Mouse (Mus musculus) liver, embryonic 15.5 days (tissue): ENCODE measurements around the gene Cacna1d. TPM values are rescaled to one million over a fixed set of nuclear protein-coding genes. Genes with fewer than 3 reads are reported as not detected.

ENCODE experiments used
- ATAC-seq: fragments of 200-750 bp; cut with Nextera tagmentation; 2 replicates; pipeline ENCODE4 v1.8.0; 2017; ENCODE audit warnings: moderate number of reproducible peaks, mild to moderate bottlenecking, moderate library complexity; ENCODE audit not compliant: insufficient read depth
- H3K27ac ChIP-seq: fragments of 300-500 bp; sonication (generic); replicated peaks from 2 replicates; pipeline ENCODE4 v1.5.1; 2015; ENCODE audit warnings: mild to moderate bottlenecking, inconsistent platforms
- H3K27me3 ChIP-seq: fragments of 300-500 bp; sonication (generic); 2 replicates; pipeline ENCODE4 v1.6.1; 2015; ENCODE audit warnings: mild to moderate bottlenecking, inconsistent platforms
- H3K36me3 ChIP-seq: fragments of 300-500 bp; sonication (generic); replicated peaks from 2 replicates; pipeline ENCODE4 v1.6.1; 2015; ENCODE audit warnings: moderate library complexity, mild to moderate bottlenecking, inconsistent platforms
- H3K4me1 ChIP-seq: fragments of 300-500 bp; sonication (generic); replicated peaks from 2 replicates; pipeline ENCODE4 v1.6.1; 2015; ENCODE audit warnings: inconsistent platforms
- H3K4me2 ChIP-seq: fragments of 300-500 bp; sonication (generic); 2 replicates; pipeline ENCODE4 v1.6.1; 2015; ENCODE audit warnings: moderate library complexity, mild to moderate bottlenecking, inconsistent platforms
- H3K4me3 ChIP-seq: fragments of 300-500 bp; sonication (generic); replicated peaks from 2 replicates; pipeline ENCODE4 v1.5.1; 2015; ENCODE audit warnings: mild to moderate bottlenecking, inconsistent platforms
- H3K9ac ChIP-seq: fragments of 300-500 bp; sonication (generic); 2 replicates; pipeline ENCODE4 v1.6.1; 2015; ENCODE audit warnings: moderate library complexity, mild to moderate bottlenecking, inconsistent platforms
- H3K9me3 ChIP-seq: fragments of 300-500 bp; sonication (generic); replicated peaks from 2 replicates; pipeline ENCODE4 v1.6.1; 2016; ENCODE audit warnings: inconsistent platforms
- WGBS: fragments of 180-500 bp; shearing (Covaris S2); methylation state at CpG from one replicate; pipeline ENCODE4 v1.1.7; 2015; ENCODE audit warnings: mixed read lengths; ENCODE audit not compliant: insufficient replicate concordance; 5-methylcytosine and 5-hydroxymethylcytosine counted together
- polyA plus RNA-seq: library from polyadenylated mRNA; unstranded; fragments of >200 nt; fragmentation: Nextera tagmentation; extraction: Ambion mirVana; gene quantifications from 2 replicates; pipeline ENCODE4 v1.2.1, GENCODE M21; 2015

Cacna1d gene
- polyA plus RNA-seq, 1 experiment from 2014 or later: 0.17 TPM

DNA sequence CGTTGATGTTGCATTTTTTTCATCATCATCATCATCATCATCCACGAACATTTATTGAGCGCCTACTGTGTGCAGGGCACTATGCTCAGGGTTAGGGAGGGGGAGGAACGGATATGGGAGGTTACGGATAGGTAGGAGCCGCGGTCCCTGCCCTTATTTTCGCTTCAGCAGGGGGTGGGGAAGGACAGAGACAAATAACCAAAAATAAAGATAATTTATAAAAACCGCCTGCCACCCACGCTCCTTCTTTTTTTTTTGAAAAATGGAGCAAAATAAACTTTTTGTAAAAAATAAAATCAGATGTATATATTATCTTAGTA lies 138.3 kb downstream of the Cacna1d start:
- 3% methylated on average over 10 of the region's 10 CpGs for WGBS
- Histone ChIP-seq H3K9me3 (no peaks in the 10 kb centered on the region), H3K27me3 (peaks cover 79% of the 10 kb centered on the region), H3K4me1 (0 out of 2 replicates have a peak, but pooled peaks cover 7% of the 10 kb centered on the region), H3K9ac (no peak overlapping the region), H3K27ac (no peak overlapping the region), H3K4me3 (peak overlapping the region; percentile 17; the same call in 1 of the 2 replicates), H3K36me3 (no peaks in the 10 kb centered on the region), H3K4me2 (peak overlapping the region; percentile 67)
- no peak for ATAC-seq

DNA sequence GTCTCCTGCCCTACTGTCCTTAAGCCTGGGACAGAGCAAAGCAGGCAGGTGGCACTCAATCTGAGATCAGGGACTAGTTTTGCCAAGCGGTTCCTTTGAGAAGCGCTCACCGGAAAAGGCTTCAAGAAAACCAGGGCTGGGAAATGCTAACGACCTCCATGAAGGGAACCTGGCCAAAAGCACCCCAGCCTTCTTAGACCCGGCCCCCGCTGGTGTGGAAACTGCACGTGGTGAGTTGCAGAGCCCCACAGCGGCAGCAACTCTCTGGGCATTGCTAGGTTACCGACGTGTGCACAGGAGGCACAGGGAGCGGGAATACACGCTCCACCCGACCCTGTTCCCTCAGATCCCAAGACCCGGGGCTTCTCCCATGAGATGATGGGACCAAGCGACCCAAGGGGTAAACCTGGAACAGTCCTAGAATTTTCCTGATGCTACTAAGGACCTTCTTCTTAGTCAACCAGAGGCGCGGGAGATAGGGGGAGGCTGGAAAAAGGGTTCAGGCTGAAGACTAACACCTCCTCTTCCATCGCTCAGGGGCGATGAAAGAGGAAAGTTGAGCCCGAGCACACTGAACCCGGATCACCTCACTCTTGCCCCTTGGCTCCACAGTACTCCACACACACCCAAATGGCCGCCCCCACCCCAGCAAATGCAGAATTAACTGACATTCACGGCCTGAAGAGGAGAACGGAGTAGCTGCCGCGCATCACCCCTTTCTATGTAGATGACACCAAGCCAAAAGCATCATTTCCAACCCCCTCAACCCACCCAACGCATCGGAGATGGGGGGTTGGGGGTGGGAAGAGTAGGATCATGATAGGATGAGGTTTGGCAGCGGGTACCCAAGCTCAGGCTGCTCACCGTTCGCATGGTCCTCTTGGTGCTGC lies 138.9 kb downstream of the Cacna1d start:
- 2% methylated on average over 31 of the region's 31 CpGs for WGBS
- no peak overlapping the region for H3K9ac ChIP-seq
- H3K9me3 ChIP-seq: no peaks in the 10 kb centered on the region
- H3K4me1 ChIP-seq: 0 out of 2 replicates have a peak, but pooled peaks cover 7% of the 10 kb centered on the region
- no peak for ATAC-seq
- no peak overlapping the region for H3K27ac ChIP-seq
- peak overlapping the region; percentile 67 for H3K4me2 ChIP-seq
- H3K36me3 ChIP-seq: no peaks in the 10 kb centered on the region
- H3K27me3 ChIP-seq: peaks cover 76% of the 10 kb centered on the region
- H3K4me3 ChIP-seq: peak overlapping the region; percentile 17; the same call in 1 of the 2 replicates

DNA sequence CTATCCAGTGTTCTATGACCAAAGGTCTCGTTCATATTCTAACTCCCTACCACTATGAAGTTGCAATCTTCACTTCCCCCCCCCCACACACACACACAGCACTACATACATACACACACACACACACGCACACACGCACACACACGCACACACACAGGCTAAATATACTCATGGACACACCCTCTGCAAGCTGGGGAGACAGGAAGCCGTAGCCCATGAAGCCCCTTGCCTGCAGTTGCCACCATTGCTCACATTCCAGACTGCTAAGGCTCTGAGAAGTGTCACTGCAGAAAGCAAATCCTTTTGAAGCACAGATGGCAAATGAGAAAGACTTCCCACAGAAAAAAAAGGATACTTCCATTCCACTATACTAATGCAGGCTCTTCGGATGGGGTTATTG lies 141.0 kb downstream of the Cacna1d start:
- Histone ChIP-seq H3K27ac (no peak overlapping the region), H3K27me3 (peaks cover 62% of the 10 kb centered on the region), H3K4me2 (no peak overlapping the region), H3K36me3 (no peaks in the 10 kb centered on the region), H3K9me3 (no peaks in the 10 kb centered on the region), H3K4me3 (no peak overlapping the region), H3K9ac (no peak overlapping the region), H3K4me1 (0 out of 2 replicates have a peak, but pooled peaks cover 7% of the 10 kb centered on the region)
- 67% methylated on average over 6 of the region's 6 CpGs for WGBS
- ATAC-seq: no peak

DNA sequence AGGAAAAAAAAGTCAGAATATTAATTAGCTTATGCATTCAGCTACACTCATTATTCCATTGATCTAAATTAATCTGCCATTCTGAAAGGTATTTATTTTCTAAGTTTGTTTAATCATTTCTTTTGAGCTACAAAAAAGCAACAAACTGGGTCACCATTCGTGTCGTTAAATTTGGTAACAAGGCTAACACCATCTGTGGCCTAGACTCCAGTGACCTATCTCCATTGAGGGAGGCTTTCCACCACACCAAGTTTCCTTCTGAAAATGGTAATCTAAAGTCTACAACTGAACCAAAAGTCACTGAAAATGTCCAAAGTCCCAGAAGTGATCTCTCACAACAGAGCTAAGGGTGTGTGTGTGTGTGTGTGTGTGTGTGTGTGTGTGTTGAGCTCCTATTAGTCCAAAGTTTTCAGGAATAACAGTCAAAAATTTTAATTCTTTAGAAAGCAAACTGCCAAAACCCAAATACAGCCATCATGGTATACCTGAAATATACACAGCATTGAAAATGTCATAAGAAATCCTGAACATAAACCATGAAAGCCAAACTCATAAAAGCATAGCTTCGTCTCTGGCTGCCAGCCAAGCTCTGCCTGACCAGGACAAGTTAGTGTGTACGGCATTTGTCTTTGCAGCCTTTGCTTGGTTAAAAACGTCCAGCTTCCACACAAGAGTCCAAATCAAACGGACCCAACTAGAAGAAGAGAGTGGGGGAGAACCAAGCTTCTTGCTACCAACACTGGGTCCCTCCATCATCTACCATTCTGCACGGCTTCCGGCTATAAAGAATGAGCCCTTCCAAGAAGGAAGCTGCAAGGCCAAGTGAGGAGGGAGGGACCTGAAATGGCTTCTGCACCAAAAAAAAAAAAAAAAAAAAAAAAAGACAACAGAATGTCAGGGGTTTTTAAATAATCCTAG lies 146.0 kb downstream of the Cacna1d start:
- Histone ChIP-seq H3K4me2 (no peak overlapping the region), H3K9me3 (no peaks in the 10 kb centered on the region), H3K36me3 (no peaks in the 10 kb centered on the region), H3K27me3 (peaks cover 11% of the 10 kb centered on the region), H3K9ac (no peak overlapping the region), H3K4me1 (no peaks in the 10 kb centered on the region), H3K4me3 (no peak overlapping the region), H3K27ac (no peak overlapping the region)
- ATAC-seq: no peak
- 59% methylated on average over 8 of the region's 8 CpGs for WGBS

DNA sequence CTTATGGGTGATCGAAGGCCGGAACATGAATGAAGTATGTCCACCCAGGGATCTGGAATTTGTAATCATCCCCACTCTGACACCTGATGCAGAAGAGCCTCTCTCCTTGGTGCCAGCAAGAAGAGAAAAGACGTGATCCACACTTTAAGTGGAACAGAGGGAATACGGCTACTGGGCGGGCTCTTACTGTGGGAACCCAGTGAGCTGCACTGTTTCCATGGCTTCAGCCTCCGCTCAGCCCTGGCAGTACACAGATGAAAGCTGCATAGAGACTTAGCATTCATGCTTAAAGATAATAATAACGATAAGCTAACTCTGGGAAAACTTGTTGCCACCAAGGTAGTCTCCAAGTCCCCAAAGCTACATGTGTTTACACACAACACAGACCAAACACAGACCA lies 147.5 kb downstream of the Cacna1d start:
- Histone ChIP-seq H3K9me3 (no peaks in the 10 kb centered on the region), H3K9ac (no peak overlapping the region), H3K36me3 (no peaks in the 10 kb centered on the region), H3K27ac (no peak overlapping the region), H3K4me2 (no peak overlapping the region), H3K27me3 (0 out of 2 replicates have a peak, but pooled peaks cover 4% of the 10 kb centered on the region), H3K4me3 (no peak overlapping the region), H3K4me1 (no peaks in the 10 kb centered on the region)
- ATAC-seq: no peak
- 78% methylated on average over 7 of the region's 7 CpGs for WGBS

DNA sequence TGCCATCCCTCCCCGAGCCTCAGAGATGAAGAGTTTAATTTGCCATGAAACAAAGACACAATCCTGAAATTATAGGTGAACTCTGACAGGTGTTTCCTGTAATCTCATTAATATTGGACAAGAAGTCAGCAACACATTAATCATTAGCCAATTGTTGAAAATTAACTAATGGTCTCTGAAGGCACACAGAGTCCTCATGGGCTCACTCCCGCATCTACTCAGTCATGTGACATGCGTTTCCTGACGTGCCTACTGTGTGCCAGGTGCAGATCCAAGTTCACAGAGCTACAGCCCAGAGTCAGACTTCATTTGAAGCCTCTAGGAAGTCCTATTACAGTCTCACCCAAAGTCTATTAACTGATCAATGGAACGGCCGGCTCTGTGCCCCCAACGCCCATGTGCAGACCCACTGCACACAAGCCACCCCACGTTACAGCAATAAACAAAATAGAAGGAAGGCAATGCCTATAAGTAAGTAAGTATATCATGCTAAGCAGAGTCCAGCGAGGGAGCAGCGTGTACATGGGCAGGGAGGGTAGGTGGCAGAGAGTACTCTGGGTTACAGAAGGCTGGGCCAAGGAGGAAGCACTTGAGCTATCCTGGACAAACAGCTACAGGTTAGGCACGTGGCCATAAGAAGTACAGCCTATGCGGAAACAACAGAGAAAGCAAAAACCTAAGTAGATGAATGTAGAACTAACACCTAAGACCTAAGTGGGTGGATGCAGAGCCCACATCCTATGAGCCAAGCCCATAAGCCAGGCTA lies 149.2 kb downstream of the Cacna1d start:
- Histone ChIP-seq H3K4me1 (no peaks in the 10 kb centered on the region), H3K4me2 (peak overlapping the region; percentile 8; the same call in 1 of the 2 replicates), H3K36me3 (no peaks in the 10 kb centered on the region), H3K9ac (no peak overlapping the region), H3K4me3 (no peak overlapping the region), H3K27me3 (no peaks in the 10 kb centered on the region), H3K27ac (no peak overlapping the region), H3K9me3 (no peaks in the 10 kb centered on the region)
- whole genome bisulfite sequencing: 65% methylated on average over 12 of the region's 12 CpGs
- ATAC-seq: no peak

DNA sequence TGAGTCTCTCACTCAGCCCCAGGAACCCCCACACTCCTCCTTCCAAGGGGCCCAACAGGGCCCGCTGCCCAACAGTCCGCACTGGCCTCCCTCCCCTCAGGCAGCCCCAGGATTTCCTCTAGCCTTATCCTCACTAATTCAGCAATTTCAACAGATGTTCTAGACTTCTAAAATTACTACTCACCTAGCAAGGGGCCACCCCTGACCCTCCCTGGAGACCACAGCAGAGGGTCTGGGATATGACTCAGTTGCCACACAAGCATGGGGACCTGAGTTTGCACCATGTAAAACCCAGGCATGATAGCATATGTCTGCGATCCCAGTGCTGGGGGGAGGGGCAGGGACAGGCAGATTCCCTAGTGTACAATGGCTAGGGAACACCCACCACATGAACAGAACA lies 151.1 kb downstream of the Cacna1d start:
- 62% methylated on average over 3 of the region's 3 CpGs for WGBS
- ATAC-seq: no peak
- no peak overlapping the region for H3K4me2 ChIP-seq

DNA sequence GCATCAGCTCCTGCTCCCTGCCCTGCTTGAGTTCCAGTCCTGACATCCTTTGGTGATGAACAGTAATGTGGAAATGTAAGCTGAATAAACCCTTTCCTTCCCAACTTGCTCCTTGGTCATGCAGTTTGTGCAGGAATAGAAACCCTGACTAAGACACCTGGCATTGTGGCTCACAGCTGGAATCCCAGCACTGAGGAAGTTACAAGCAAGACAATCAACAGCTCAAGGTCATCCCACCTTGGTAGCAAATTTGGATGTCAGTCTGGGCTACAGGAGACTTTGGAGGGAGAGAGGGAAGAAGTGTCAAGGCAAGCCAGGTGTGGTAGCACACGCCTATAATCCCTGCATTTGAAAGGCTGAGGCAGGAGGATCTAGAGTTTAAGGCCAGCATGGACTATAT lies 159.4 kb downstream of the Cacna1d start:
- no peaks in the 10 kb centered on the region for H3K9me3 ChIP-seq
- WGBS: 56% methylated on average over 1 of the region's 1 CpGs
- no peaks in the 10 kb centered on the region for H3K4me1 ChIP-seq
- no peak overlapping the region for H3K27ac ChIP-seq
- H3K9ac ChIP-seq: no peak overlapping the region
- no peak overlapping the region for H3K4me3 ChIP-seq
- no peak for ATAC-seq
- no peaks in the 10 kb centered on the region for H3K27me3 ChIP-seq
- H3K4me2 ChIP-seq: no peak overlapping the region
- H3K36me3 ChIP-seq: no peaks in the 10 kb centered on the region

More for the DNA sequence above, 151.1 kb downstream of the Cacna1d start:
- H3K36me3 ChIP-seq: no peaks in the 10 kb centered on the region
- H3K27me3 ChIP-seq: no peaks in the 10 kb centered on the region
- H3K4me3 ChIP-seq: no peak overlapping the region
- H3K9ac ChIP-seq: no peak overlapping the region
- H3K27ac ChIP-seq: no peak overlapping the region
- no peaks in the 10 kb centered on the region for H3K9me3 ChIP-seq
- H3K4me1 ChIP-seq: no peaks in the 10 kb centered on the region

DNA sequence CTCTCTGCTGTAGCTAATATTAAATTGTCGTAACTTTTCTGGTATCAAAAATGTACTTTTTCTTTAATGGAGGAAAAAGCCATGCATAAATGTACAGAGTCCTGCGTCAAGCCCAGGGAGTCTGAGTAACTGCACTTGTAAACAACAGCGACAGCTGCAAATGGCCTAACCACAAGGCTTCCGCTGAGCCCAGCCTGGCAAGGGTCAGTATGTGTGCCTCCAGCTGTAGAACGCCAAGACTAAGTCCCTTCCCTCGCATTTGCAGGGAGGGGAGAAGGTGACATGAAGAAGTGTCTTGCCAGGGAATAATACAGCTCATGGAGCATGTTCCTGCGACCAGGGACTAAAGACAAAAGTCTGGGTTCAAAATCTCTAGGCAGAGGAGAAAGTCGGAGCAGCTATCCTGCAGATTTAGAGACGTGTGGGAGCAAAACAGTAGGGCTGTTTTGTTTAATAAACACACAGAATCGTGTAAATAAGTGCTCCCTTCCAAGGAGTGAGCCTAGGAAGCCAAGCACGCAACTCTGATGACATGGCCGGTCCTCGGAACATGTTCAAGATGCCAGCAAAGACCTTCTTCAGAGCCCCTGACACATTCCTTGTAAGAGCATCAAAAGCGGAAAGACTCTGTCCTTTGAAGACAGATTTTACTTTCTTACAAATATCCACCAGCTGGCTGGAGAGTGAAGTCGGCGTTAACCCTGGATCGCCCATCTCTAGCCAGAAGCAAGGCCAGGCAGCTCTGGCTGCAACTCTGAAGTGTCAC lies 160.7 kb downstream of the Cacna1d start:
- no peaks in the 10 kb centered on the region for H3K9me3 ChIP-seq
- no peaks in the 10 kb centered on the region for H3K27me3 ChIP-seq
- no peak overlapping the region for H3K4me3 ChIP-seq
- no peak overlapping the region for H3K9ac ChIP-seq
- no peak overlapping the region for H3K4me2 ChIP-seq
- H3K4me1 ChIP-seq: no peaks in the 10 kb centered on the region
- 62% methylated on average over 17 of the region's 17 CpGs for WGBS
- ATAC-seq: no peak
- no peaks in the 10 kb centered on the region for H3K36me3 ChIP-seq
- H3K27ac ChIP-seq: no peak overlapping the region

DNA sequence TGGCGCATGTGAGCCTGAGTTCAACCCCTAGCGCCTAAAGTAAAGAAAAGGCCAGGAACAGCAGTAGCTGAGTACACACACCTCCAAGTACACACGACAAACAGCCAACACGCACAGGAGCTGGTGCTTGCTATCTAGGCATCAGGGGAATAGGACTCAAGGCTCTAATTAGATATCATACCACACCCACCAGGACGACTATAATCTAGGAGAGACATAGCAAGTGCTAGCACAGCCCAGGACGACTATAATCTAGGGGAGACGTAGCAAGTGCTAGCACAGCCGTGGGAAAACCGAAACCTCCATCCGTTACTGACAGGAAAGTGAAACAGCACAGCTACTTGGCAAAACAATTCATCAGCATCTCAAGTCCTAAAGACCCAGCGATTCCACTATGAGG lies 162.1 kb downstream of the Cacna1d start:
- Histone ChIP-seq H3K9me3 (no peaks in the 10 kb centered on the region), H3K27ac (no peak overlapping the region), H3K4me2 (no peak overlapping the region), H3K9ac (no peak overlapping the region), H3K4me1 (no peaks in the 10 kb centered on the region), H3K27me3 (no peaks in the 10 kb centered on the region), H3K36me3 (no peaks in the 10 kb centered on the region), H3K4me3 (no peak overlapping the region)
- peak; percentile 44; the same call in 1 of the 2 replicates for ATAC-seq
- WGBS: 50% methylated on average over 11 of the region's 11 CpGs
